Mouse (Mus musculus) lung, adult 2 months (tissue): ENCODE results near the gene Limk1. TPM values are rescaled to one million over a fixed set of nuclear protein-coding genes. Genes with fewer than 3 reads are reported as not detected.
A peak's percentile ranks its signal among the peaks of the same experiment; 100 is the strongest.

ENCODE experiments used
- DNase-seq: peaks from one replicate; pipeline ENCODE4 v3.0.0; 2022
- H3K4me1 ChIP-seq: fragments of 200-500 bp; 2 replicates; pipeline ENCODE4 v1.6.1; 2011; ENCODE audit warnings: low read length; ENCODE audit not compliant: control insufficient read depth, insufficient read depth
- H3K4me3 ChIP-seq: fragments of 200-500 bp; replicated peaks from 2 replicates; pipeline ENCODE3; 2011; ENCODE audit warnings: low read depth, mild to moderate bottlenecking, control low read depth, low read length; ENCODE audit errors: extremely low read depth
- CTCF ChIP-seq: fragments of 200-500 bp; IDR thresholded peaks from 2 replicates; pipeline ENCODE4 v1.5.1; 2011; ENCODE audit warnings: mild to moderate bottlenecking, low read length, control low read depth; ENCODE audit not compliant: insufficient read depth
- POLR2A ChIP-seq: fragments of 200-500 bp; IDR thresholded peaks from 2 replicates; pipeline ENCODE4 v1.6.1; 2011; ENCODE audit warnings: low read depth, mild to moderate bottlenecking, control low read depth, low read length, borderline replicate concordance; ENCODE audit errors: extremely low read depth
- WGBS: fragments of 180-500 bp; shearing (Covaris S2); methylation state at CpG from one replicate; pipeline ENCODE4 v1.1.7; 2018; 5-methylcytosine and 5-hydroxymethylcytosine counted together
- polyA plus RNA-seq: library from polyadenylated mRNA; depleted of rRNA; stranded (reverse); fragments of >200 nt; gene quantifications from 2 replicates; pipeline ENCODE4 v1.2.3, GENCODE M21; 2012

Gene Limk1
- polyA plus RNA-seq, 1 experiment, result 29.6 TPM

DNA sequence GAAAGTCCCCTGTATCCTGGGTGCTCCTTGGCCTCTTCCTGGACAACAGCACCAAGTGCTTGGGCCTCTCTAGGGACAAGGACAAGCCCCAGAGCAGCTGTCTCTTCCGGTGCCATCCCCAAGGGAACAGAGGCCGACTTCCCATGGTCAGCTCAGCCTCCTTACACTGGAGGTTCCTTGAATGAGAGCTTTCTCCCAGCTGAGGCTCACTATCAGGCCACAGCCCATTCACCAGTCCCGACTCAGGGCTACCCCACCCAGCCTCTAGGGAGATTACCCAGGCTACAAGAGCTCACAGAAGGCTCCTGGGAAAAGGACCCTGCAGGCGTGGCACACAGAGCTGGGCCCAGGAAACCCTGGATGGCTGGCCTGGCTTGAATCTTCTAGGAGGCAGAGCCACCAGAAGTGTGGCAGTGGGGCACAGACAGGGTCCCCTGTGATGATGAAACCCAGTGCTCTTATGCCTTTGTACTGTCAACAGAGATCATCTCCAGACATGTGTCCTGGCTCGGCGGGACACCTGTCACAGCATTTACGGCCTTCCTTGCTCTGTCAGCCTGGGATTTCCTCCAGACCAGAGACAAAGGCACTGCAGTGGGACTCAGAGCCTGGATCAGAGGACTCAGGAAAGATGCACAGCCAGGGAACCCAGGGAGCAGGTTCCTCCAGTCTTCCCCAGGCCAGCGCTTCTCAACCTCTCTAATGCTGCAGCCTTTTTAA lies 9.4 kb downstream of the Limk1 start:
- peaks cover 24% of the 10 kb centered on the region for H3K4me1 ChIP-seq
- TF ChIP-seq POLR2A, result 0 out of 2 replicates have a peak, but pooled peaks have one; percentile 9
- TF ChIP-seq CTCF, result no peak
- DNase-seq, result no peak
- 66% methylated on average over 8 of the region's 8 CpGs for WGBS
- no peak overlapping the region for H3K4me3 ChIP-seq

DNA sequence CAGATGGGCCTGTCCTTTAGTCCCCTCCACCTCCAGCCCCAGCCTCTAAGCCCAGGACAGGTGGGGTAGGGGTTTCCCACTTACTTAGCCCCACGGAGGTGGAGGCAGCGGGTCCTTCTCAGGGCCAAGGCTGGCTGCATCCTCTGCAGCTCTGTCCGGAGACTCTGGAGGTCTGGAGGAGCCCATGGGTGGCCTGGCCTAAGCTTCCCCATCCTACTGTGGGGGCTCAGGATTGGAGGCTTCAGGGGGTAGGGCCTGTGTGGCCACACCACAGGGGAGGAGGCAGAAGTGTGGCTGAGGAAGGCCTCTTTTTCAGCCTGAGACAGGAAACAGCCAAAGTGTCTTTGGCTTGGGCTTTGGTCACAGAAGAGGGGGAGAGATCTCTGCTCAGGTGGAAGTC lies 10.4 kb downstream of the Limk1 start:
- WGBS, result 75% methylated on average over 3 of the region's 3 CpGs
- Histone ChIP-seq H3K4me1 (peaks cover 24% of the 10 kb centered on the region), H3K4me3 (peak overlapping the region; percentile 67)
- no peak for DNase-seq
- TF ChIP-seq POLR2A (peak; percentile 70), CTCF (no peak)

DNA sequence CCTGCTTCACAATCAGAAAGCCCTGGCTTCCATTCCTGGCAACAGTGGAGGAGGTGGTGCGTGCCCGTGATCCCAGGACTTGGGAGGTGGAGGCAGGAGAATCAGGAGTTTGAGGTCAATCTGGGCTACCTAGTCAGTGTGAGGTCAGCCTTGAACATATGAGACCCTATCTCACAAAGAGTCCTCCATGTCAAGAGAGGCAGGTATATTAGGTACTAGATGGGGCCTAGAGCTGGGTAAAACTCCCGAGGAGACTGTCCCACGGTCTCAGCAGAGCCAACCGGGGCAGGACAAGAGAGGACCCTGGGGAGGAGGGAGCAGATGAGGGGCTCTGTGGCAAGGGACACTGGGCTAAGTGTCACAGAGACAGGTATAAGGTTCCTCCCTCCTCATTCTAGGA lies 10.9 kb downstream of the Limk1 start:
- DNase-seq, result no peak
- no peak for TF ChIP-seq CTCF
- TF ChIP-seq POLR2A, result no peak
- H3K4me1 ChIP-seq, result peaks cover 24% of the 10 kb centered on the region
- WGBS, result 81% methylated on average over 5 of the region's 5 CpGs
- H3K4me3 ChIP-seq, result peak overlapping the region; percentile 67

DNA sequence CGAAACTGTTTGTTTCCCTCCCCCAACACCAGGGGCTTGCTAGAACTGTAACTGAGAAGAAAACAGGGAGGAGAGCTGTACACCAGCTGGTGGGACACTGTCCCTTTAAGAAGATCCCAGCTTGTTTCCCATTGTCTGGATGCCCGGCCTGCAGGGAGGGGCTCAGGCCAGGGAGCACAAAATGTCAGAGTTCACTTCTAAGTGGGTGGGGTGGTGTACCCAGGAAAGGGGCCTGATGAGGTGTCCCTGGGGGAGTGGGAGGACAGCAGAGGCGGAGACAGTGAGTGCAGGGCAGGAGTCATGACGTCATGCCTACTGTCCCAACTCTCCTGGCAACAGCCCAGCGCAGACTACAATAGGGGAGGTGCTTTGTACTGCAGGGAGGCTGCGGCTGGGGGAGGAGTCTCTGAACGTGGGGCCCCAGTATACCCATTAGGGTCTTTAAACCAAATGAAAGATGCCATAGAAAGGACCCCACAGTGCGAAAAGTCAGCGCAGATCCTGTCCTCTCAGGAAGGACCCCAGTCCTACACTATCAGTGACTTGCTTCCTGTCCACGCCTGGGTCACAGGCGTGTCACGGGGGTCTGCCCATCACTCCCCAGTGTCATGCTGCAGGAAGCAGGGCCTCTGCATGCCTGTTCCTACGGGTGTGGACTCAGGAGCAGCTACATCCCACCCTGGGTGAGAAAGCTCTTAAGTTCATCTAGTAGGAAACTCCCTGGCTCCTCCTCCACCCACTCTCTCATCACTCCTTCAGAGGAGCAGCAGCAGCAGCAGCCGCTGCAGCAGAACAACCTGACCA lies 12.2 kb downstream of the Limk1 start:
- TF ChIP-seq POLR2A (no peak), CTCF (no peak)
- DNase-seq, result peak; percentile 80
- Histone ChIP-seq H3K4me3 (peak overlapping the region; percentile 63), H3K4me1 (peaks cover 24% of the 10 kb centered on the region)
- whole genome bisulfite sequencing, result 5% methylated on average over 14 of the region's 14 CpGs

DNA sequence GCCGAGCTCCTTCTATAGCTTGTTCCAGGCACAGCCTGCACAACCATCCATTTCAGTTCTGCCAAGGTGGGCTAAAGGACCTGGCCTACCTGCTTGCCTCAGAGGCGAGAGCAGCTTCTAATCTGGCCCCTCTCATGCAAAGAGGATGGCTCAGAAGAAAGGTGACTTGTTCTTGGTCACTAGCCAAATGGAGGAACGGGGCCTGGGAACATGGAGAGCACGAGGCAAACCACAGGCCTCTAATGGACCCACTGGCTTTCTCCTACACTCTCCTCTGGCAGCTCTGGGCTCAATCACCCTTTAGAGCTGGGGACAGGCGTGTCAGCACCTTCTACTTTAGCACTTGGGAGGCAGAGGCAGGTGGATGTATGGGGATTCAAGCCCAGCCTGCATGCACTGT lies 13.4 kb downstream of the Limk1 start:
- H3K4me1 ChIP-seq, result peaks cover 16% of the 10 kb centered on the region
- 80% methylated on average over 5 of the region's 5 CpGs for WGBS
- TF ChIP-seq POLR2A (no peak), CTCF (no peak)
- H3K4me3 ChIP-seq, result no peak overlapping the region
- DNase-seq, result no peak

DNA sequence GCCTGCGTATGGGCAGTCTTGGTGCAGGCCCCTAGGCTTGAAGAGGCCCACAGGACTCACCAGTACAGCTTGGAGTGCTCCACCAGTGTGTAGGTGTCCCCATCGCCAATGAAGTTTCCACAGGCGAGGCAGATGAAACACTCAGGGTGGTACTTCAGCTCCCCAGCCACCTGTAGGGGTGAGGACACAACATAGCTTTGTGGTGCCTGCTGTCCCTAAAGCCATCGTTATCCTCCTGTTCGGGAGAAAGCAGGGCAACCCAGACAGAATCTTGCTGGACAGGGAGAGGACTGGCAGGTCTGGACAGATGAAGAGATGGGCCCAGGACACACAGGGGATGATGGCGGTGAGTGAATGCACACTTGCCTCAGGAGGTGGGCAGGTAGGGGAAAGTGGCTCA lies 15.8 kb downstream of the Limk1 start:
- H3K4me3 ChIP-seq, result no peak overlapping the region
- no peak for DNase-seq
- TF ChIP-seq POLR2A, result no peak
- TF ChIP-seq CTCF, result no peak
- WGBS, result 96% methylated on average over 6 of the region's 6 CpGs
- peaks cover 13% of the 10 kb centered on the region for H3K4me1 ChIP-seq

DNA sequence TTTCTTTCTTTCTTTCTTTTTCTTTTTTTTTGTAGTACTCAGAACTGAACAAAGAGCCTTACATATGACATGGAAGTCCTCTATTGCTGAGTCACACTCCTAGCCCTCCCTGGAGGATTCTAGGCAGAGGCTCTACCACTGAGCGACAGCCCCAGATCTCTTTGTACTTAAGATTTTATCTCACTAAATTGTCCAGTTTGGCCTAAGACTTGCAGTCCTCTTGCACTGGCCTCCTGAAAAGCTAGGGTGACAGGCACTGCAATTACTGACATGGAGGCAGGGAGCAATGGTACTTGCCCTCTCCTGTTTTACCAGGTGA lies 16.2 kb downstream of the Limk1 start:
- WGBS, result 92% methylated on average over 1 of the region's 1 CpGs
- TF ChIP-seq CTCF, result no peak
- no peak for TF ChIP-seq POLR2A
- H3K4me1 ChIP-seq, result peaks cover 13% of the 10 kb centered on the region
- no peak for DNase-seq
- H3K4me3 ChIP-seq, result no peak overlapping the region

DNA sequence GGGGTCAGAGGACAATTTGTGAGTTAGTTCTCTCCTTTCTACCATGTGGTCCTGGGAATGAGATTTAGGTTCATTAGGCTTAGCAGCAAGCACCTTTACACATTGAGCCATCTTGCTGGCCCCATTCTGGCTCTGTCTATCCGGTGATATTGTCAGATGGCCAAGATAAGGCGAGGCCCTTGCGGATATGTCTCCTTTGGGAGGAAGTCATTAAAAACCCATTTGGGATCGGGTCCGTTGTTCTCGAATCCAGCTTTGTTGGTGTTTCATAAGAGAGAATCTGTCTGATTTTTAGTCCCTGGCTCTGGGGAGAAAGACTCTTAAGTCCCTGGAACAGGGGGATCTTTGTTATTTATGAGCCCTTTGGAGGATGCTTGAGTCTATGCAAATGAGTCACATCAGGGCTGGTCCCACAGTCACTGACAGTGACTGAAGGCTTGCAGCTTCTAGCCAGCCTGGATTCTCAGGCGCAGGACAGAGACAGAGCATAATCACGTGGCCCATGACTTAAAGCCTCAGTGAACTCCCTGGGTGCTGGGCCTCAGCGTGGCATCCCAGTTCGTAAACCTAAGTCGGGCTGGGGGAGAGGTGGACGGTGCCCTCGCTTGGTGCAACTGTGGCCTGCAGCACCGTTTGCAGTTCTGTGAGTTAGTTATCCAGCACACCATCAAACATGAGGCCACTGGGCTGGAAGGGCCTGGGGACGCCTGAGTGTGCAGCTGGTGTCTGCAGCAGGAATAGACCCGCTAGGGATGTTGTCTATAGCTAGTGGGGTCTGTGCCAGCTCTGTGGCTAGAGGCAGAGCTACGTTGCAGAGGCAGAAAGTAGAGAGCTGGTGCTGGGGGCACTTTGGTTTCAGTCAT lies 16.8 kb downstream of the Limk1 start:
- peaks cover 11% of the 10 kb centered on the region for H3K4me1 ChIP-seq
- 60% methylated on average over 17 of the region's 17 CpGs for WGBS
- H3K4me3 ChIP-seq, result no peak overlapping the region
- DNase-seq, result no peak
- TF ChIP-seq POLR2A (no peak), CTCF (no peak)

DNA sequence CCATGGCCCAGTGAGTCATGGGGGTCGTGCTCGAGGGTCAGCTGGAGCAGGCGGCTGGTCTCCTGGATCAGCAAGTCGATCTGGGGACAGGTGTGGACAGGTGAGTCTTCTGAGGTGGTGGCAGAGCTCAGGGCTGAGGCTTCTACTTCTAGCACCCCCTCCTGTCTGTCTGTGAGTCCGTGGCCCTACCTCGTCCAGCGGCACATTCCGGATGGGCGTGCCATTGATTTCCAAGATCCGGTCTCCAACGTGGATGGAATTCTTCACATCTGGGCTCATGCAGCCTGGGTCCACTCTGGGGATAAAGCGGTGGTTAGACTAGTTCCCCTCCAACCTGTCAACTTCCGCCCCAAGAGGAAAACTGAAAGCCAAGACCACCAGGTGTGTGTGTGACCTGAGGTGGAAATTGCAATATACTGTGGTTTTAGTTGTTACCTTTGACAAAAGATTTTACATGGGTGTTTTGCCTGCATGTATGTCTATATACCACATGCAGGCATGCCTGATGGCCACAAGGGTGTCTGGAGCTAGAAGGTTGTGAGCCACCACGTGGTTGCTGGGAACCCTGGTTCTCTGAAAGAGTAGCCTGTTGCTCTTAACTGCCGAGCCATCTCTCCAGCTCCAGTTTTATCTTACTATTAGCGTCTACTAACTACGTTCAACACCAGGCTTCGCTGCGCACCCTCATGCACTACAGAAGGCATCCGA lies 19.2 kb downstream of the Limk1 start:
- no peaks in the 10 kb centered on the region for H3K4me1 ChIP-seq
- no peak overlapping the region for H3K4me3 ChIP-seq
- TF ChIP-seq POLR2A, result no peak
- TF ChIP-seq CTCF, result no peak
- DNase-seq, result no peak
- WGBS, result 87% methylated on average over 20 of the region's 20 CpGs
